Mouse (Mus musculus) regulatory T cell (primary cell): ENCODE data around the gene Parp16.

Experiments
- in situ Hi-C: fragments of 300-600 bp; cut with MboI, MseI; formaldehyde crosslinking; loops from one replicate; pipeline ENCODE4 v1.15.1; 2025; ENCODE audit warnings: high pct_unique_total_duplicates

Parp16 gene

DNA sequence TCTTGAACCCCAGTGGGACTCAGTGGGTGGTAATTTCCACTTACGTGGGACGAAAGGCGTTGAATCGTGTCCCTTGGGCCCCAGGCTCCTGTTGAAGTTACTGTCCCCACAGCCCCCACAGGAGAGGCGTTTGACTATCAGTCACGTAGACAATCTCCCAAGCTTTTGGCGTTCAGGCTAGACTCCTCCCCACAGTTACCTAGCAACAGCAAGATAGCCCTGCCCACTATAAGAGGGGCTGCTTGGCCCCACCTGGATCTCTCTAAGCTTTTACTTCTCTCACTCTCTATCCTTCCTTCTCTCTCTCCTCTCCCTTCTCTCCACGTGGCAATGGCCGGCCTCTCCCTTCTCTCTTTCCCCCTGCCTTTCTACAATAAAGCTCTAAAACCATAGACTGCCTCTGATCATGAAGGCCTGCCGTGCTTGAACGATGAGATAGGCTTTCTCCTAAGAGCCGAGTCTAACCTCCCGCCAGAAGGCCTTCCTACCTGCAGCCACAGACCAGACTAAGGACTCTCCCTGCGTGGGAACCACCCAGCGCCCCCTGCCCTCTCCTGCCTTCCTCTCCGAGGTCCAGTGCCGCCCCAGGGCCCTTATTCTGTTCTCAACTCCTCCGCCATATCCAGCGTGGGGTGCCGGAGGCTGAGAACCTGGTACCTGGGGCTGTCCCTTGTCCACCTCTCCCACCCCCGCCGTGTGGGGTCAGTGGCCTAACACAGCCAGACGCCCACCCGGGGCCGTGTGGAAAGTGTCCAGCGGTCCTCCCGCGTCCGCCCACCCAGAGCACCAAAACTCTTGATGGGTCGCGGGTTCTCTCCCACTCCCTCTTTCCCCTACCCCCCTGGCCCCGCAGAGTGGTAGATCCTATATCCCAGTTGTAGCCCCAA lies 13.4 kb downstream of the Parp16 start:
- in situ Hi-C loops, result no loop called here

DNA sequence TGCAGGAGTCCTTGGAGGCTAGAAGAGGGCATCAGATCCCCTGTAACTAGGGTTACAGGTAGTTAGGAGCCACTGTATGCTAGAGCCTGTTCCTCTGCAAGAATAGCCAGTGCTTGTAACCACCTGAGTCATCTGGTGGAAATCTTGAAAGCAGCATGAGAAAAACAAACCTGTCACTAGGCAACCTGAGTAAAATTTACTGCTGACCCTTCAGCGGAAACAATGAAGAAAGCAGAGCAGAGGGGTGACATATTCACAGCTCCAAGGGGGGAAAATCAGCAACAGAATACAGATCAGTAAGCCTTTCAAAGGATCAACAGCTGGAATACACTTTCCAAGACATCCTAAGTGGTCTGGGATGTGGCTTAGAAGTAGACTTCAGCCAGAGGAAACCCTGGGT lies 16.4 kb downstream of the Parp16 start:
- in situ Hi-C loops, result no loop called here

DNA sequence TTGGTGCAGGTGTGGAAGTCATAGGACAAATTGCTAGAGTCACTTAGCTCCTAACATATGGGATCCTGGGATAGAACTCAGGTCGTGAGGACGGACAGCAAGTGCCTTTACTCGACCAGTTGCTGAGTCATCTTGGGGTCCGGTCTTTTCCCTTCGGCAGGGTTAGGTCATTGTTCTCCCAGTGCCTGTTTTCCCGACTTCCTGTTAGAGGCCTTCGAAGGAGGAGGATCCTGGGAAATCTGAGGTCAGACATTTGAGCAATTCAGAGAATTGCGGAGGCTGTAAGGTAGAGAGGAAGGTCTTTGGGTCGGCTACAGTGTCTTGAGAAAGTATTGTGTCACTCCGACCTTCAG lies 19.2 kb downstream of the Parp16 start:
- in situ Hi-C loops, result no loop called here

- in situ Hi-C loops, result no loop called here
Measured at GRCm38 (mm10) chr9:65214778-65215493, 19.8 kb downstream of the Parp16 start.

- in situ Hi-C loops, result no loop called here
Measured at GRCm38 (mm10) chr9:65215494-65216126, 20.5 kb downstream of the Parp16 start.

DNA sequence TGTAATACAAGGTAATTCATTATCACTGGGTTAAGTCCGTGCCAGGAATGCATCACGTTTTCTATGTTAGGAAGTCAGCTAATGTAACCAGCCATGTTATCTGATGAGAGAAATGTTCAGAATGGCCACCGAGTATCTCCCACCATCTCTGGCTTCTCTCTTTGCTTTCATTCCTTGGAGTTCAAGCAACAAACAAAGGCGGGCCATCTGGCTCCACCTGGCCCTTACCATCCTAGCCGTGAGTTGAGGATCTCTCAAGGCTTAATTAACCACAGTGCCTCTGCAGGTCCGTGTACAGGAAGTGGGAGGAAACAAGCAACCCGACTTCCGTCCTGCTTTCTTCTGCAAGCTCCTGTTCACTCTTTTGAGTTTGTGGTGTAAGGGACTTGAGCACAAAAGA lies 21.8 kb downstream of the Parp16 start:
- in situ Hi-C loops, result no loop called here

DNA sequence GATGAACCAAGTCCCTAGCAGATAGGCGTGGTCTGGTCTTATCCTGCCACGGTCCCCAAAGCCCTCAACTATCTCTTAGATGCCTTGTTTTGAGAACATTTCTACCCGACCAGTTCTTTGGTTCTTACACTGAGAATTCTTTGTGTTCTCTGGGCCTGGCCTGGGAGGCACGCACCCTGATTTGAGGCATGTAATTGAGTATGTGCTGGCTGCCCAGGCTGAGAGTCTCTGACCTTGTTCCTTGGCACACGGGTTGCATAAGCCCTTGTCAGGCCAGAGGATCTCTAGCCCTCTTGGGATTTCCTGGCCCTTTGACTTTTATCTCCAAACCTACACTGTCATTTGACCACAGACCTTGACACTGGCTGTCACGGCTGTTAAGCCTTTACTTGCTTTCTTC lies 22.5 kb downstream of the Parp16 start:
- in situ Hi-C loops, result no loop called here

- in situ Hi-C loops, result no loop called here
Measured at GRCm38 (mm10) chr9:65218916-65219315, 23.8 kb downstream of the Parp16 start.

- in situ Hi-C loops, result loop anchor here (10.0 kb wide), 1 partner anchor 54 kb away; no protein-coding TSS in a partner anchor
Measured at GRCm38 (mm10) chr9:65220398-65220797, 25.2 kb downstream of the Parp16 start.

GRCm38 (mm10) chr9:65223927-65224326 lies 28.8 kb downstream of the Parp16 start:
- in situ Hi-C loops, result loop anchor here (10.0 kb wide), 1 partner anchor 51 kb away; no protein-coding TSS in a partner anchor

GRCm38 (mm10) chr9:65225795-65226194 lies 30.6 kb downstream of the Parp16 start:
- in situ Hi-C loops, result loop anchor here (10.0 kb wide), 1 partner anchor 49 kb away; no protein-coding TSS in a partner anchor

GRCm38 (mm10) chr9:65230250-65230649 lies 35.1 kb downstream of the Parp16 start:
- in situ Hi-C loops, result no loop called here

DNA sequence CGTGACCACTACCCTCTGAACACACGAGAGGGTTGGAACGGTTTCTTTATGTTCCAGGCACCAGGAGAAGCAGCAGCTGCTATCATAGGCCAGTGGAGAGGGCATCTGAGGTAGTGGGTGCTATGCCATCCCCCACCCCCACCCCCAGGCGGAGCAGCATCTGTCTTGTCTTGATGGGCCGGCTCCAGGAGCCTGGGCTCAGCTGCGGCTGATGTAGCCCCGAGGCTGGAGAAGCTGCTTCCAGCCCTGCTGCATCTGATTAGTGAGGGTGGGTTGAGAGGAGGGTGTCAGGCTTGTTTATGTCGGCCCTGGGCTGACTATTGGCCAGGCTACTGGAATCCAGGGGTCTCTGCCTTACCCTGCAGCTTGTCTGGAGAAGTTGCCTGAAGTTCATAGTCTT lies 36.1 kb downstream of the Parp16 start:
- in situ Hi-C loops, result no loop called here

DNA sequence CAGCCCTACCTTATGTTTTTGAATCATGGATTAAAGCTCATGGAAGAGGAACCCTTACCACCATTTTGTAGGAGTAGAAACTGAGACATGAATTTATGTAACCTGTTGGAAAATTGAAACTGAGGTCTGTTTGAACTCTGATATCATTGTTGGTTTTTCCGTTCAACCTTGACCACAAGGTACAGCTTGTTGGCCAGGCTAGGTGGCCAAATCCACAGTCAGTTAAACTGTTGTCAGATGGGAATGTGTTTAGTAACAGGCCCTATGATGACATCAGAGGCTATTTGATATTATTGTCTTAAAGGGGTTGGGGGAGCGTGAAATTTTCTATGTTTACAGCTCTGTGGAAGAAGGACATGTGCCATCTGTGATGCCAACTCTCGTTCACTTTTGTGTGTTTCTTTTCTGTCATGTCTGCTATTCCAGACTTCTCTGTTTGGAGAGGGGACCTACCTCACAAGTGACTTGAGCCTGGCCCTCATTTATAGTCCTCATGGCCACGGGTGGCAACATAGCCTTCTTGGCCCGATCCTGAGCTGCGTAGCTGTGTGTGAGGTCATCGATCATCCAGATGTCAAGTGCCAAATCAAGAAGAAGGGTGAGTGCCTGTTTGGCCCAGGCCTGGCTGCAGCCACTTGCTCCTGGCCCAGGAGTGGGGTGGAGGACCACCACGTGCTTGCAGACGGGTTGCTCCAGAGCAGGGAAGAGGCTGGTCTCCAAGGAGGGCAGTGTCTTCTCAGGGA lies 38.3 kb downstream of the Parp16 start:
- in situ Hi-C loops, result no loop called here

GRCm38 (mm10) chr9:65234734-65235133 lies 39.6 kb downstream of the Parp16 start:
- in situ Hi-C loops, result no loop called here

GRCm38 (mm10) chr9:65235601-65236000 lies 40.4 kb downstream of the Parp16 start:
- in situ Hi-C loops, result no loop called here

- in situ Hi-C loops, result no loop called here
Measured at GRCm38 (mm10) chr9:65237616-65238015, 42.5 kb downstream of the Parp16 start.

DNA sequence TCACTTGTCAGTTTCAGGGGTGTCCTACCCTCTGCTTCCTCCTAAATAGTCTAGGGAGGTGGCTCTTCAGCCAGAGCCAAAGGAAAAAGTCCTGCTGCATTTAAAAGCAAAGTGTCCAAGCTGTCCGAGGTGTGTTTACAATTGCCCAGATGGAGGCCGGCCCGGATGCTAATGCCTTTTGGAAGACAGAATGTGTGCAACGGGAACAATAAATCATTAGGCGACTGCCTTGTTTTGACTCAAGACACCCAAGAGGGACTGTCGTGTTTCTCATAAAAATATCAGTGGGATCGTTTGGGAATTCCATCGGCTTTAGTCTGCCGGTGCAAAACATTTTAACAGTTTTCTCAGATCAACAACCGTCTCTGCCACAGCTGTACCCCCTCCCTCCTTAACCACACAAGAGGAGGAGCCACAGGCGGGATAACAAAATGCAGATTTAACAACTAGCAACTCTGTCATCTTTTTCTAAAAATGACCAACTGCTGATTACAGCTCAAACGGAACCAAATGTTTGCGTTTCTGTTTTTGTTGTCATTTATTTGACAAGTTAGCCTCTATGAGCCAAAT lies 43.1 kb downstream of the Parp16 start:
- in situ Hi-C loops, result no loop called here

- in situ Hi-C loops, result no loop called here
Measured at GRCm38 (mm10) chr9:65239176-65239575, 44.0 kb downstream of the Parp16 start.

DNA sequence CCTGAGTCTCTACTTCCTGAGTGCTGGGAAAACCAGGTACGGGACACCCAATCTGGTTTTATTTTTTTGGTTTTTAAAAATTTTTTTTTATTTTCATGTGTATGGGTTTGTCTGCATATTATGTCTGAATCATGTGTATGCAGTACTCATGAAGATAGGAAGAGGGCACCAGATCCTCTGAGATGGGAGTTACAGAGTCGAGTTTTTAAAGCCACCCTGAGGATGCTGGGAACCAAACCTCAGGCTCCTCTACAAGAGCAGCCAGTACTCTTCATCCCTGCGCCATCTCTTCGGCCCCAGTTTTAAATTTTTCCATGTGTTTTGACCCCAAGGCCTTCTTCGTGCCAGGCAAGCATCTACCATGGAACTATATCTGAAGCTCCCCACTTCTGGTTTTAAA lies 44.6 kb downstream of the Parp16 start:
- in situ Hi-C loops, result loop anchor here (10.0 kb wide), 1 partner anchor 1735 kb away; no protein-coding TSS in a partner anchor

DNA sequence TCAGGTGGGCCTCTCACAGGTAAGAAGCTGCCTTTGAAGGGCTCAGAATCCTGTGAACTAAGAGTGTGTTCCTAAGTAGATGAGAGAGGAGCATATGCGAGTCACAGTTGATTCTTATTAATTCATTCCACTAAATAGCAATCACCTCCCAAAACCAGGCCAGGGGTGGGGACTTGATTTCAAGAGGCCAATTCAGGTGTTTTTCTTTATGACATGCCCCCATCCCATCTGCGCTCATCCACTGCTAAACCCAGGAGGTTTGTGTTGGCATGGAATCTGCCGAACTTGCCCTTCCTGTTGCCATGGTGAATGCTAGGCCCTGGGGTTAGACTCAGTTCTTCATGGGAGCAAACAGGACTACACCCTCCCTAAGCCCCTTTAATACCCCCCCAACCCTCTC lies 45.4 kb downstream of the Parp16 start:
- in situ Hi-C loops, result loop anchor here (10.0 kb wide), 1 partner anchor 1736 kb away; no protein-coding TSS in a partner anchor
